Mouse (Mus musculus) gastrocnemius, postnatal 14 days (tissue): ENCODE data around the gene Nr1i2. TPM values are rescaled to one million over a fixed set of nuclear protein-coding genes. Genes with fewer than 3 reads are reported as not detected.

Experiments
- DNase-seq: peaks from one replicate; pipeline ENCODE4 v3.0.0; 2021; ENCODE audit warnings: mixed read lengths
- intact Hi-C: fragments of 180-260 bp; cut with DNase I; formaldehyde crosslinking; loops from one replicate; pipeline ENCODE4 v1.15.1; 2025; ENCODE audit warnings: low total_unique reads
- total RNA-seq, 2 experiments: library from RNA; stranded (reverse); gene quantifications; 2 replicates each; pipeline ENCODE4 v1.2.3; 2021

Gene Nr1i2
- total RNA-seq, 2 experiments from 2014 or later, result not detected

GRCm38 (mm10) chr16:38290151-38290550 is 4.5 kb downstream of the Nr1i2 start:
- intact Hi-C loops, result no loop called here
- no peak for DNase-seq

- no peak for DNase-seq
- intact Hi-C loops, result no loop called here
These were observed 5.8 kb downstream of the Nr1i2 start for GRCm38 (mm10) chr16:38288851-38289250.

DNA sequence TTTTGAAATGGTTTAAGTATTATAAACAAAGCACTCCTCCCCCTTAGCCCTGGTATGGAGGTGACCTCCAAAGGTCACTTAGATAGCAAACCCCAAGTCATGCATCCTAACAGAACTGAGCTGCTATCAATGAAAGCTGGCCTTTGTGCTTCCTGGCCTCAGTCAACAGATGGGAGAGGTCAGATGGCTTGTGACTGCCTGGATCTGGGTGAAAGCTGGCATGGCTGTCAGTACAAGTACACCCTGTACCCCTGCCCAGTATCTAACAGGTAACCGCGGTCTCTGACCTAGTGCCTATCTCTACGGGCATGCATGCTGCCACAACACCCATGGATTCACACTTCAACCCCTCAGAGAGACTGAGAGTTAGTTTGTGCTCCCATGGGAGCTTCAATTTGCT is 6.9 kb downstream of the Nr1i2 start:
- intact Hi-C loops, result no loop called here
- no peak for DNase-seq

DNA sequence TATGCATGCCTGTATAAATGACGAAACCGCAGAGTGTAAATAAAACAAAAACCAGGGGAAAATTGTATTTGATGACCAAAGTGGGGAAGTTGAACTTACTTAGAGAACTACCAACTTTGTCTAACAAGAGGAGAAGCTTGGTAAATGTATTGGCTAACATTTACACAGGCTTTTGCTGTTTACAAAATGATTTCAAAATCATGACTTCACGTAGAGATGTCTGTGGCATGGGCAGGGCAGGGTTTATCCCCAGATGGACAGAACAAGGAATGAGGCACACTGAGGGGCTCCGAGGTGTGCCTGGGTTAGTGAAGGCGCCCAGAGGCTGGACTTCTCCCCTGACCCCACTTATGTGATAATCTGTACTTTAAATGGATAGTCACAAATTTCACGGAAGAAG is 7.3 kb downstream of the Nr1i2 start:
- intact Hi-C loops, result no loop called here
- no peak for DNase-seq

DNA sequence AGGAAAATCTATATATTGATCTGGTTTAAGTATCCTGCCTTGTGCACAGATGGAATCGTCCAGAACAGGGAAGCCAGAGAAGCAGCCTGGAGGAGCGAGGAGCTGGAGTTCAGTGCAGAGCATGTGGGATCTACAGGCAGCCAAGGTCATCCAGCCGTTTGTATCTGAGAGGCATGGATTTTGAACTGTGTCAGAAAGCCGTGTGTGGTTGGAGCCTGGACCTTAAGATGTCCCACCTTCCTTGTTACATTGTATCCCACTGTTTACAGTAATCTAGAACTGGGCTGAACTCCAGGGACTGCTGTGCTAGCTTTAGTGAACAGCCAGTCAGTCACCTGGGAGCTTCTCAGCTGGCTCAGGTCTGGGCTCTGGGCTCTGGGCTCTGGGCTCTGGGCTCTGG is 8.1 kb downstream of the Nr1i2 start:
- intact Hi-C loops, result no loop called here
- no peak for DNase-seq

DNA sequence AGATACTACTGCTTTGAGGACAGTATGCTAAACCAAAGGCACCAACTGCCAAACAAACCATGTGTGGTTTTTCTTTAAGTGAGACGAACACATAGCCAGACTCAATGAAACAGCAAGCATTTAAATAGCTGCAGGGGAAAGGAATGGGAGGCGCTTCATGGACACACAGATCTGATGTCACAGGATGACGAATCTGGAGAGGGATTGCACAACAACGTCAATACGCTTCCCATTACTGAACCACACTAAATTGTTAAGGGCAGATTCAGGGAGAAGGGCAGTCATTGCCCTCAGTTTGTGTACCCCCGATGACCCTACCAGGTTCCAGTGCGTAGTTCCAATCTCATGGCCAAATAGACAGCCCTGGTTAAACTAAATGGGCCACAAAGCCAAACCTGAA is 8.8 kb downstream of the Nr1i2 start:
- intact Hi-C loops, result no loop called here
- no peak for DNase-seq

GRCm38 (mm10) chr16:38283300-38283699 is 11.3 kb downstream of the Nr1i2 start:
- intact Hi-C loops, result no loop called here
- DNase-seq, result no peak

DNA sequence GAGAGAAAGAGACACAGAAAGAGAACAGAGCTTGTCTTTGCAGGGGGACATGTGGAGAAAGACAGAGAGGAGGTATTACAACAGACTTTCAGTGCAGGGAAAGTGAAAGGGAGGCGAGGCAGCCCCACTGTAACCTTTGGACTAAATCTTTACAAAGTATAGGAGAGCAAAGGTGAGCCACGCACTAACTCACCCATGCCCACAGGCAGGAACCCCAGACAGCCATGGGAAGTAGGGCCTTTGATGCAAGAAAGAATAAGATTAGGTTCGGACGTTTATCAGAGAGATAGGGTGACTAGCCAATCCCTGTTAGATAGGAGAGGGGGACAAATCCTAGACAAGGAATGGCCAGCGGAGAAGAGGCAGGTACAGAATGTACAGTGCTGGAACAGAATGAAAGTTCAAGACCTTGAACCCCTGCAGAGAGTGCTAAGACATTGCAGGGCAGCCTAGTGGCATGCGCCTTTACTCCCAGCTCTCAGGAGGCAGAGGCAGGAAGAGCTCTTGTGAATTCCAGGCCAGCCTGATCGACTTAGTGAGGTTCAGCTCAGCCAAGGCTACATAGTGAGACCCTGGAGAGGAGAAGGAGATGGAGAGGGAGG is 12.0 kb downstream of the Nr1i2 start:
- intact Hi-C loops, result no loop called here

DNA sequence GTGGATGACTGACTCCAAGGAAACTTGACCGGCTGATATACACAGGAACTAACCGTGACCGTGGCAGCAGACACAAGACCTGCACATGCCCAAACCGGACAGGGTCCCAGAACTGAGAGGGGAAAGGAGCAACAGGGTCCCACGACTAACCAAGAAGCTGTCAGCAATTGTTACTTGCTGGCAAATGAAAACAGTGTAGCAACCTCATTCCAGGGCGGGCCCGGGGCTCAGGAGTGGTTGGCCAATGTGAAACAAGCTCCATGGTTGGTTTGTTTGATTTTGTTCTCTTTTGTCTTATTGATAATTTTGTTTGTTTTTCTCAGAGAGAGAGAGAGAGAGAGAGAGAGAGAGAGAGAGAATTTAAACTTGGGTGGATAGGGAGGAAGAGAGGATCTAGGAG is 13.7 kb downstream of the Nr1i2 start:
- DNase-seq, result no peak
- intact Hi-C loops, result no loop called here

More for the DNA sequence above, 12.0 kb downstream of the Nr1i2 start:
- no peak for DNase-seq

DNA sequence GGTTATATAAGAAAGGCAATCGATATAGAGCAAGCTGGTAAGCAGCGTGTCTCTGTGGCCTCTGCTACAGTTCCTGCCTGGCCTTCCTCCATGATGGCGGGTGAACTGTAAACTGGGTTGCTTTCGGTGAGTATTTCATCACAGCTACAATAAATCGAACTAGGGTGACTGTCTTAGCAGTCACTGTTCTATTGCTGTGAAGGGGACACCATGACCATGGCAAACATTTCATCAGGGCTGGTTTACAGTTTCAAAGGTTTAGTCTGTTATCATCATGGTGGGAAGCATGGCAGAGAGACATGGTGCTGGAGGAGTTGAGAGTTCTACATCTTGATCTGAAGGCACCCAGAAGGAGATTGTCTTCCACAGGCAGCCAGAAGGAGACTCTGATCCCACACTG is 14.8 kb downstream of the Nr1i2 start:
- intact Hi-C loops, result no loop called here
- DNase-seq, result no peak

DNA sequence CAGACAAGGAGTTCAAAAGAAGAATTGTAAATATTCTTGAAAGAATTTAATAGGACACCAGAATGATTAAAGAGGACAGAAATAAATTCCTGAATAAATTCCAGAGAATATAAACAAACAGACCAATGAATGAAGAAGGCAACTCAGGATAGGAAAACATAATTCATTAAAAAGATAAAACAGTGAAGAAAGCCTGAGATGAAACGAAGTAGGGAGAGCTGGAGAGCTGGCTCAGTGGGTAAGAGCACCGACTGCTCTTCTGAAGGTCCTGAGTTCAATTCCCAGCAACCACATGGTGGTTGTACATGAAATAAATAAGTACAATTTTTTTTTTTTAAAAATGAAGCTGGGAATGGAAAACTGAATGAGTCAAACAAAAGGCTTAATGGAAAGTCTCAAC is 19.9 kb downstream of the Nr1i2 start:
- DNase-seq, result no peak
- intact Hi-C loops, result no loop called here

GRCm38 (mm10) chr16:38272483-38272882 is 22.1 kb downstream of the Nr1i2 start:
- intact Hi-C loops, result no loop called here
- DNase-seq, result no peak

GRCm38 (mm10) chr16:38271601-38272000 is 23.0 kb downstream of the Nr1i2 start:
- DNase-seq, result no peak
- intact Hi-C loops, result no loop called here

DNA sequence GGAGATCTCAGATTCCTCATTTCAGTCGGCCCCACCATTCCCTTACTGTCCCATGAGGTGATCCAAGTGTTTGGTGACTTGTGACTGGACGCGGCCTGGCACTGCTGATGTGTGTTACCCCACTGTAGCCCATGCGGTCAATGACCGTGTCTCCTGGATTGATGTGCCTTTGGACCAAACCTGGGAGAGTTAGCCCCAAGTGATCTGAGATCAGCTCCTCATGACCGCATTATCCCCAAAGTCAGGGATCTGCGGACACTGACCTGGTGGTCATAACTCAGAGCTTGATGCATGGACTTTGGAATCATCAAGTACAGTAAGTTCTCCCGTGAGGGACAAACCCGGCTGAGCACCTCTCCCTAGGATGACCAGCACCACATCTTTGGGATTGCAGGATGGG is 38.7 kb downstream of the Nr1i2 start:
- DNase-seq, result no peak
- intact Hi-C loops, result no loop called here

- DNase-seq, result no peak
- intact Hi-C loops, result no loop called here
These were observed 39.5 kb downstream of the Nr1i2 start for GRCm38 (mm10) chr16:38255107-38255506.

GRCm38 (mm10) chr16:38254001-38254400 is 40.6 kb downstream of the Nr1i2 start:
- no peak for DNase-seq
- intact Hi-C loops, result no loop called here

- intact Hi-C loops, result no loop called here
- no peak for DNase-seq
These were observed 44.2 kb downstream of the Nr1i2 start for GRCm38 (mm10) chr16:38250467-38250866.

- DNase-seq, result no peak
These were observed 46.2 kb downstream of the Nr1i2 start for GRCm38 (mm10) chr16:38248331-38248961.

DNA sequence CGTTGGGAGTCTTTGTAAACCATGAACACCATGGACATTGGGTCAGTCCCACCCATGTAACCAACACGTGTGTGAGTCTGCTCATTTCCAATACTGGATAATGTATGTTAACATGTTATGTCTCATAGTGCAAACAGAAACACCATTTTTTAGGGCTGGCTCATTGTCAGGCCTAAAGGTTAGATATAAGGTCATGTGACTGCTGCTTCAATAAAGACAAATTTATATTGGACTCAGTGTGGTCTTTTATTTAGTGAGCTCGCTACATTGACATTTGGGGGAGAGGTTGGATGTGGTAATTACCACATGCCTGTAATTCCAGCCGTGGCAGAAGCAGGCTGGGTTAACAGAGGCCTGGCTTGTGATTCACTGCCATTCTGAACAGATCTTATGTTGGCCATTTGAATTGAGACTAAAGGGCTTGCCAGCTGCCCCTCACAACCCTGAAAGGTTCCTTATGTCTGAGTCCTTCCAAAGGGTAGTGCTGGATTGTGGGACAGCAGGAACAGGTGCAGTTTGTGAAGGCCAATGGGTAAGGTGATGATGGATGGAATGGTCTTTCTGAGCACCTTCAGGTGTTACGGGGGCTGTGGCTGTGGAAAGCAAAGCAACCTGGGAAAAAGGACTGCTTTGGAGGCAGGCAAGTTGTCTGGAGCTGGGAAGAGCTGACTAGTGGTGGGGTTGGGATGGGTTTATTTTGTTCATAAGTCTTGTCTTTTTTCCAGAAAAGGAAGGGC is 48.6 kb downstream of the Nr1i2 start:
- no peak for DNase-seq
- intact Hi-C loops, result no loop called here

More at GRCm38 (mm10) chr16:38248331-38248961, 46.2 kb downstream of the Nr1i2 start:
- intact Hi-C loops, result no loop called here

GRCm38 (mm10) chr16:38245379-38245778 is 49.2 kb downstream of the Nr1i2 start:
- intact Hi-C loops, result no loop called here
- no peak for DNase-seq

GRCm38 (mm10) chr16:38244111-38244510 is 50.5 kb downstream of the Nr1i2 start:
- no peak for DNase-seq

More at GRCm38 (mm10) chr16:38244111-38244510, 50.5 kb downstream of the Nr1i2 start:
- intact Hi-C loops, result no loop called here
